Mouse (Mus musculus): Measurements from ENCODE around the gene Plcb4. TPM values are rescaled to one million over a fixed set of nuclear protein-coding genes. Genes with fewer than 3 reads are reported as not detected.

Plcb4 gene
- polyA plus RNA-seq, 1 experiment, result 3.7 TPM

- no peak overlapping the region for H3K27ac ChIP-seq (ENCODE audit: control insufficient read depth, insufficient read depth, low read length)
- WGBS, result 87% methylated on average over 6 of the region's 6 CpGs
- no peak for DNase-seq
- H3K36me3 ChIP-seq (ENCODE audit: control insufficient read depth, insufficient read depth, low read length), result no peaks in the 10 kb centered on the region
- H3K4me1 ChIP-seq (replicated peaks; ENCODE audit: control insufficient read depth, insufficient read depth, low read length), result no peaks in the 10 kb centered on the region
- no peak overlapping the region for H3K4me3 ChIP-seq (ENCODE audit: control insufficient read depth, insufficient read depth, low read length)
- H3K27me3 ChIP-seq (ENCODE audit: control insufficient read depth, insufficient read depth, low read length), result no peaks in the 10 kb centered on the region
- TF ChIP-seq POLR2A (IDR thresholded peaks at IDR 0.05; ENCODE audit: control insufficient read depth, extremely low read depth, insufficient read depth, low read length, poor library complexity), result no peak
Measured at GRCm38 (mm10) chr2:135652040-135652439, 6.8 kb upstream of the Plcb4 start.

- H3K4me3 ChIP-seq (ENCODE audit: control insufficient read depth, insufficient read depth, low read length), result no peak overlapping the region
- no peaks in the 10 kb centered on the region for H3K36me3 ChIP-seq (ENCODE audit: control insufficient read depth, insufficient read depth, low read length)
- no peak for TF ChIP-seq CTCF (IDR thresholded peaks at IDR 0.05; ENCODE audit: borderline replicate concordance, control insufficient read depth, extremely low read depth, insufficient read depth, low read length, poor library complexity)
- no peaks in the 10 kb centered on the region for H3K27me3 ChIP-seq (ENCODE audit: control insufficient read depth, insufficient read depth, low read length)
- no peaks in the 10 kb centered on the region for H3K4me1 ChIP-seq (replicated peaks; ENCODE audit: control insufficient read depth, insufficient read depth, low read length)
- 94% methylated on average over 4 of the region's 4 CpGs for WGBS
- DNase-seq, result no peak
- H3K27ac ChIP-seq (ENCODE audit: control insufficient read depth, insufficient read depth, low read length), result no peak overlapping the region
Measured at GRCm38 (mm10) chr2:135652451-135652850, 6.4 kb upstream of the Plcb4 start.

- Histone ChIP-seq H3K36me3 (ENCODE audit: control insufficient read depth, insufficient read depth, low read length) (no peaks in the 10 kb centered on the region), H3K4me3 (ENCODE audit: control insufficient read depth, insufficient read depth, low read length) (no peak overlapping the region)
- WGBS, result 95% methylated on average over 1 of the region's 1 CpGs
Measured at GRCm38 (mm10) chr2:135655948-135656347, 2.9 kb upstream of the Plcb4 start.

GRCm38 (mm10) chr2:135656586-135656985 is 2.2 kb upstream of the Plcb4 start:
- TF ChIP-seq POLR2A (IDR thresholded peaks at IDR 0.05; ENCODE audit: control insufficient read depth, extremely low read depth, insufficient read depth, low read length, poor library complexity) (no peak), CTCF (IDR thresholded peaks at IDR 0.05; ENCODE audit: borderline replicate concordance, control insufficient read depth, extremely low read depth, insufficient read depth, low read length, poor library complexity) (no peak)
- H3K27me3 ChIP-seq (ENCODE audit: control insufficient read depth, insufficient read depth, low read length), result no peaks in the 10 kb centered on the region
- H3K27ac ChIP-seq (ENCODE audit: control insufficient read depth, insufficient read depth, low read length), result no peak overlapping the region
- no peaks in the 10 kb centered on the region for H3K36me3 ChIP-seq (ENCODE audit: control insufficient read depth, insufficient read depth, low read length)
- H3K4me3 ChIP-seq (ENCODE audit: control insufficient read depth, insufficient read depth, low read length), result no peak overlapping the region
- WGBS, result 82% methylated on average over 6 of the region's 6 CpGs
- DNase-seq, result no peak
- no peaks in the 10 kb centered on the region for H3K4me1 ChIP-seq (replicated peaks; ENCODE audit: control insufficient read depth, insufficient read depth, low read length)

More at GRCm38 (mm10) chr2:135655948-135656347, 2.9 kb upstream of the Plcb4 start:
- no peak for DNase-seq
- Histone ChIP-seq H3K27ac (ENCODE audit: control insufficient read depth, insufficient read depth, low read length) (no peak overlapping the region), H3K4me1 (replicated peaks; ENCODE audit: control insufficient read depth, insufficient read depth, low read length) (no peaks in the 10 kb centered on the region), H3K27me3 (ENCODE audit: control insufficient read depth, insufficient read depth, low read length) (no peaks in the 10 kb centered on the region)
- TF ChIP-seq POLR2A (IDR thresholded peaks at IDR 0.05; ENCODE audit: control insufficient read depth, extremely low read depth, insufficient read depth, low read length, poor library complexity) (no peak), CTCF (IDR thresholded peaks at IDR 0.05; ENCODE audit: borderline replicate concordance, control insufficient read depth, extremely low read depth, insufficient read depth, low read length, poor library complexity) (no peak)

- Histone ChIP-seq H3K4me3 (ENCODE audit: control insufficient read depth, insufficient read depth, low read length) (peak overlapping the region; percentile 73), H3K27ac (ENCODE audit: control insufficient read depth, insufficient read depth, low read length) (no peak overlapping the region), H3K27me3 (ENCODE audit: control insufficient read depth, insufficient read depth, low read length) (no peaks in the 10 kb centered on the region), H3K4me1 (replicated peaks; ENCODE audit: control insufficient read depth, insufficient read depth, low read length) (no peaks in the 10 kb centered on the region), H3K36me3 (ENCODE audit: control insufficient read depth, insufficient read depth, low read length) (no peaks in the 10 kb centered on the region)
- TF ChIP-seq POLR2A (IDR thresholded peaks at IDR 0.05; ENCODE audit: control insufficient read depth, extremely low read depth, insufficient read depth, low read length, poor library complexity) (0 out of 2 replicates have a peak, but pooled peaks have one; percentile 23), CTCF (IDR thresholded peaks at IDR 0.05; ENCODE audit: borderline replicate concordance, control insufficient read depth, extremely low read depth, insufficient read depth, low read length, poor library complexity) (peak; percentile 53; the same call in 1 of the 2 replicates)
- peak; percentile 65 for DNase-seq
- 7% methylated on average over 90 of the region's 97 CpGs for WGBS
Measured at GRCm38 (mm10) chr2:135659391-135660180, 775 bp downstream of the Plcb4 start.

- no peak for TF ChIP-seq POLR2A (IDR thresholded peaks at IDR 0.05; ENCODE audit: control insufficient read depth, extremely low read depth, insufficient read depth, low read length, poor library complexity)
- no peak for TF ChIP-seq CTCF (IDR thresholded peaks at IDR 0.05; ENCODE audit: borderline replicate concordance, control insufficient read depth, extremely low read depth, insufficient read depth, low read length, poor library complexity)
- Histone ChIP-seq H3K27me3 (ENCODE audit: control insufficient read depth, insufficient read depth, low read length) (no peaks in the 10 kb centered on the region), H3K27ac (ENCODE audit: control insufficient read depth, insufficient read depth, low read length) (no peak overlapping the region), H3K4me1 (replicated peaks; ENCODE audit: control insufficient read depth, insufficient read depth, low read length) (no peaks in the 10 kb centered on the region), H3K36me3 (ENCODE audit: control insufficient read depth, insufficient read depth, low read length) (no peaks in the 10 kb centered on the region), H3K4me3 (ENCODE audit: control insufficient read depth, insufficient read depth, low read length) (no peak overlapping the region)
- WGBS, result 81% methylated on average over 4 of the region's 4 CpGs
- no peak for DNase-seq
Measured at GRCm38 (mm10) chr2:135660816-135661215, 2.0 kb downstream of the Plcb4 start.

- DNase-seq, result no peak
- Histone ChIP-seq H3K4me1 (replicated peaks; ENCODE audit: control insufficient read depth, insufficient read depth, low read length) (no peaks in the 10 kb centered on the region), H3K27ac (ENCODE audit: control insufficient read depth, insufficient read depth, low read length) (no peak overlapping the region), H3K4me3 (ENCODE audit: control insufficient read depth, insufficient read depth, low read length) (no peak overlapping the region), H3K27me3 (ENCODE audit: control insufficient read depth, insufficient read depth, low read length) (no peaks in the 10 kb centered on the region), H3K36me3 (ENCODE audit: control insufficient read depth, insufficient read depth, low read length) (no peaks in the 10 kb centered on the region)
- WGBS, result 98% methylated on average over 1 of the region's 1 CpGs
- TF ChIP-seq CTCF (IDR thresholded peaks at IDR 0.05; ENCODE audit: borderline replicate concordance, control insufficient read depth, extremely low read depth, insufficient read depth, low read length, poor library complexity) (no peak), POLR2A (IDR thresholded peaks at IDR 0.05; ENCODE audit: control insufficient read depth, extremely low read depth, insufficient read depth, low read length, poor library complexity) (no peak)
Measured at GRCm38 (mm10) chr2:135663785-135664184, 5.0 kb downstream of the Plcb4 start.

Measured in thymus, adult 2 months (tissue).